Mouse (Mus musculus) kidney, postnatal 10 days (tissue): Measurements from ENCODE around the gene Gas2l1.

Experiments used
- DNase-seq: peaks from one replicate; pipeline ENCODE4 v3.0.0; 2021; ENCODE audit warnings: mixed read lengths

Gas2l1 gene

GRCm38 (mm10) chr11:5040585-5040984 lies 24.5 kb downstream of the Gas2l1 start:
- DNase-seq, result no peak

- peak; percentile 56 for DNase-seq
Measured at GRCm38 (mm10) chr11:5037146-5037854, 27.8 kb downstream of the Gas2l1 start.

GRCm38 (mm10) chr11:5035421-5035820 lies 29.7 kb downstream of the Gas2l1 start:
- DNase-seq, result no peak

- peak; percentile 55 for DNase-seq
Measured at GRCm38 (mm10) chr11:5033136-5033535, 32.0 kb downstream of the Gas2l1 start.

GRCm38 (mm10) chr11:5032706-5033105 lies 32.4 kb downstream of the Gas2l1 start:
- DNase-seq, result no peak

GRCm38 (mm10) chr11:5028228-5028627 lies 36.9 kb downstream of the Gas2l1 start:
- DNase-seq, result no peak

- no peak for DNase-seq
Measured at GRCm38 (mm10) chr11:5025108-5025507, 40.0 kb downstream of the Gas2l1 start.

GRCm38 (mm10) chr11:5017506-5017905 lies 47.6 kb downstream of the Gas2l1 start:
- DNase-seq, result peak; percentile 52

GRCm38 (mm10) chr11:5016286-5016685 lies 48.8 kb downstream of the Gas2l1 start:
- no peak for DNase-seq

GRCm38 (mm10) chr11:5015720-5016119 lies 49.4 kb downstream of the Gas2l1 start:
- peak; percentile 75 for DNase-seq

- no peak for DNase-seq
Measured at GRCm38 (mm10) chr11:5012213-5012715, 52.9 kb downstream of the Gas2l1 start.

- no peak for DNase-seq
Measured at GRCm38 (mm10) chr11:5011480-5011879, 53.6 kb downstream of the Gas2l1 start.

- no peak for DNase-seq
Measured at GRCm38 (mm10) chr11:5010205-5010604, 54.9 kb downstream of the Gas2l1 start.

- no peak for DNase-seq
Measured at GRCm38 (mm10) chr11:5009354-5010074, 55.6 kb downstream of the Gas2l1 start.

GRCm38 (mm10) chr11:5008867-5009266 lies 56.3 kb downstream of the Gas2l1 start:
- no peak for DNase-seq

- peak; percentile 19 for DNase-seq
Measured at GRCm38 (mm10) chr11:5007186-5007585, 57.9 kb downstream of the Gas2l1 start.

- no peak for DNase-seq
Measured at GRCm38 (mm10) chr11:5005528-5005927, 59.6 kb downstream of the Gas2l1 start.
